Mouse (Mus musculus) MEL (cell line): ENCODE measurements around the gene Eif5b. TPM values are rescaled to one million over a fixed set of nuclear protein-coding genes. Genes with fewer than 3 reads are reported as not detected.

ENCODE experiments used
- DNase-seq: peaks from one replicate; pipeline ENCODE4 v3.0.0; 2011; ENCODE audit warnings: low read depth, low spot score
- H3K27ac ChIP-seq: 2 replicates; pipeline ENCODE4 v1.5.1; 2012; ENCODE audit warnings: low read depth, mild to moderate bottlenecking, control low read depth, low read length, moderate library complexity; ENCODE audit not compliant: control insufficient read depth
- H3K27me3 ChIP-seq, 2 experiments: fragments of 150-350 bp in 1 of 2; sonication (generic) in 1 of 2; 2 replicates each; pipeline ENCODE4 v1.6.1; 2012; ENCODE audit warnings: low read length in 2 of 2, mild to moderate bottlenecking in 2 of 2, improper control_type of control experiment in 1 of 2, moderate library complexity in 1 of 2; ENCODE audit not compliant: insufficient read depth in 2 of 2, control insufficient read depth in 1 of 2
- H3K36me3 ChIP-seq, 2 experiments: 2 replicates each; pipeline ENCODE4 v1.6.1; 2012 to 2014; ENCODE audit warnings: low read length in 2 of 2, improper control_type of control experiment in 1 of 2, inconsistent platforms in 1 of 2, mild to moderate bottlenecking in 1 of 2; ENCODE audit not compliant: insufficient read depth in 2 of 2, control insufficient read depth in 1 of 2
- H3K4me1 ChIP-seq, 2 experiments: fragments of 150-350 bp in 1 of 2; sonication (generic) in 1 of 2; 2 replicates each; pipeline ENCODE4 v1.6.1; 2012; ENCODE audit warnings: low read length in 2 of 2, improper control_type of control experiment in 1 of 2, mild to moderate bottlenecking in 1 of 2; ENCODE audit not compliant: insufficient read depth in 2 of 2, control insufficient read depth in 1 of 2
- H3K4me3 ChIP-seq, 2 experiments: fragments of 150-350 bp in 1 of 2; sonication (generic) in 1 of 2; 2 replicates each; pipeline ENCODE4 v1.5.1; 2012; ENCODE audit warnings: low read depth in 2 of 2, low read length in 2 of 2, mild to moderate bottlenecking in 2 of 2, moderate library complexity in 2 of 2, control low read depth in 1 of 2, improper control_type of control experiment in 1 of 2; ENCODE audit not compliant: control insufficient read depth in 1 of 2, insufficient read depth in 1 of 2
- H3K79me2 ChIP-seq: 2 replicates; pipeline ENCODE4 v1.6.1; 2012; ENCODE audit warnings: mild to moderate bottlenecking, low read length, moderate library complexity; ENCODE audit not compliant: control insufficient read depth, poor library complexity, insufficient read depth
- H3K9ac ChIP-seq: 2 replicates; pipeline ENCODE4 v1.6.1; 2012; ENCODE audit warnings: low read depth, mild to moderate bottlenecking, control low read depth, low read length, moderate library complexity; ENCODE audit not compliant: control insufficient read depth, poor library complexity, severe bottlenecking
- H3K9me3 ChIP-seq: fragments of 150-350 bp; sonication (generic); replicated peaks from 2 replicates; pipeline ENCODE4 v1.6.1; 2012; ENCODE audit warnings: mild to moderate bottlenecking, low read length, improper control_type of control experiment, moderate library complexity; ENCODE audit not compliant: insufficient read depth
- E2F4 ChIP-seq: IDR thresholded peaks from 2 replicates; pipeline ENCODE4 v1.6.1; 2011; ENCODE audit warnings: low read depth, low read length, improper control_type of control experiment, borderline replicate concordance
- GATA1 ChIP-seq: IDR thresholded peaks from 2 replicates; pipeline ENCODE4 v1.6.1; 2011; ENCODE audit warnings: low read depth, low read length, improper control_type of control experiment
- HCFC1 ChIP-seq: IDR thresholded peaks from 2 replicates; pipeline ENCODE4 v1.6.1; 2012; ENCODE audit warnings: low read depth, mild to moderate bottlenecking, inconsistent platforms, low read length, improper control_type of control experiment, moderate library complexity
- JUND ChIP-seq: IDR thresholded peaks from 2 replicates; pipeline ENCODE4 v1.6.1; 2011; ENCODE audit warnings: low read depth, mild to moderate bottlenecking, improper control_type of control experiment, low read length
- MAFK ChIP-seq: IDR thresholded peaks from 2 replicates; pipeline ENCODE4 v1.6.1; 2011; ENCODE audit warnings: low read depth, mild to moderate bottlenecking, low read length, improper control_type of control experiment, borderline replicate concordance
- MYB ChIP-seq: IDR thresholded peaks from 2 replicates; pipeline ENCODE4 v1.6.1; 2011; ENCODE audit warnings: mild to moderate bottlenecking, low read depth, low read length, improper control_type of control experiment
- POLR2AphosphoS2 ChIP-seq: IDR thresholded peaks from 2 replicates; pipeline ENCODE4 v1.6.1; 2011; ENCODE audit warnings: low read length, improper control_type of control experiment
- SIN3A ChIP-seq: IDR thresholded peaks from 2 replicates; pipeline ENCODE4 v1.6.1; 2012; ENCODE audit warnings: low read length, improper control_type of control experiment, inconsistent platforms
- TBP ChIP-seq: IDR thresholded peaks from 2 replicates; pipeline ENCODE4 v1.8.0; 2011; ENCODE audit warnings: low read depth, low read length, improper control_type of control experiment
- ZKSCAN1 ChIP-seq: IDR thresholded peaks from 2 replicates; pipeline ENCODE4 v1.6.1; 2012; ENCODE audit warnings: low read depth, mild to moderate bottlenecking, inconsistent platforms, low read length, improper control_type of control experiment, moderate library complexity
- ZMIZ1 ChIP-seq: IDR thresholded peaks from 2 replicates; pipeline ENCODE4 v1.6.1; 2012; ENCODE audit warnings: low read depth, mild to moderate bottlenecking, inconsistent platforms, low read length, improper control_type of control experiment, moderate library complexity
- polyA plus RNA-seq, 2 experiments: library from polyadenylated mRNA; stranded (reverse) in 1 of 2; unstranded in 1 of 2; fragments of >175 nt in 1 of 2; fragments of >200 nt in 1 of 2; gene quantifications; 2 replicates each; pipeline versions ENCODE4 v1.2.1 to v1.2.4; 2012; ENCODE audit warnings: low replicate concordance in 2 of 2, low read depth in 1 of 2; ENCODE audit not compliant: insufficient read length in 2 of 2, insufficient read depth in 1 of 2, missing spikeins in 1 of 2
- total RNA-seq: library from RNA; depleted of rRNA; stranded (reverse); fragments of 300-350 nt; gene quantifications from 2 replicates; pipeline ENCODE4 v1.2.3, GENCODE M21; 2012

Gene Eif5b
- total and polyA plus RNA-seq, 3 experiments, result 24.2 to 186 (median 67.2) TPM

DNA sequence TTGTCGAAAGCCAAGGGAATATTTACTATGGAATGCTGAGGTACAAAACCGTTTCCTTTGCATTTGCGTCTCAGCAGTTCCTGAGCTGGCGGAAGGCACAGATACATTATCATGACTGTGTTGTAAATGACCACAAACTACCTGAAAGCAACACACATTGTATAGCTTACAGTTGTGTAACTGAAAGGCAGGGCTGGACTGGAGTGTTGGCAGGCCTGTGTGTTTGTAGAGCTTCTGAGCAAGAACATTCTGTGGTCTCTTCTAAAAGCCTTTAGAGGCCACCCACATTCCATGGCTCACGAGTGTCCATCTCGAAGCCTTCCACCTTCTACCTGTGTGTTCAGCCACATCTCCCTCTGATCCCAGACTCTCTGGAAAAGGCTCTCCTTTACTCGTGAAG is 29.5 kb downstream of the Eif5b start:
- DNase-seq, result no peak
- Histone ChIP-seq H3K27me3 (no peaks in the 10 kb centered on the region), H3K9ac (no peak overlapping the region), H3K4me3 (no peak overlapping the region), H3K4me1 (no peaks in the 10 kb centered on the region; a peak in 1 of 4 replicates), H3K9me3 (no peaks in the 10 kb centered on the region), H3K36me3 (peaks cover 10 to 22% of the 10 kb centered on the region in 2 experiments), H3K79me2 (no peaks in the 10 kb centered on the region; the same call in 1 of the 2 replicates), H3K27ac (no peak overlapping the region)
- no peak for TF ChIP-seq TBP

DNA sequence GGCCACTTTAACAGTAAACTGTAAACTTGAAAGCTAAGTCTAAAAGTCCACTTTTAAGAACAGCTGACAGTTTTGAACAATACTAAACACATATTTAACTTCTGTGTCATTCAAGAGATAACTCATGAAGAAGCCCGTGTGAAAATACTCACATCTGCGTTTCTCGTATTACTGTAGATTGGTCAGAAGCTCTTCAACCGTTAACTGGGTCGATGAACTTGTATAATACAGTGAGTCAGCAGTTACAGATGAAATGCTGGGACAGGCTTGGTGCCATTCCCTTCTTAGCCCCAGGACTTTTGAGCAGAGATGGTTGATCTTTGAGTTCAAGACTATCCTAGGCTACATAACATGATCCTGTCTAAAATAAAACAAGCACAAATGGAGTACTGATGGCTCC is 33.6 kb downstream of the Eif5b start:
- Histone ChIP-seq H3K27me3 (no peaks in the 10 kb centered on the region), H3K79me2 (no peaks in the 10 kb centered on the region), H3K36me3 (peaks cover 2 to 31% of the 10 kb centered on the region in 2 experiments), H3K4me1 (no peaks in the 10 kb centered on the region; a peak in 1 of 4 replicates), H3K9me3 (no peaks in the 10 kb centered on the region), H3K27ac (no peak overlapping the region), H3K9ac (no peak overlapping the region), H3K4me3 (no peak overlapping the region)
- no peak for TF ChIP-seq ZMIZ1
- TF ChIP-seq TBP, result no peak
- no peak for TF ChIP-seq E2F4
- TF ChIP-seq HCFC1, result no peak
- no peak for DNase-seq

DNA sequence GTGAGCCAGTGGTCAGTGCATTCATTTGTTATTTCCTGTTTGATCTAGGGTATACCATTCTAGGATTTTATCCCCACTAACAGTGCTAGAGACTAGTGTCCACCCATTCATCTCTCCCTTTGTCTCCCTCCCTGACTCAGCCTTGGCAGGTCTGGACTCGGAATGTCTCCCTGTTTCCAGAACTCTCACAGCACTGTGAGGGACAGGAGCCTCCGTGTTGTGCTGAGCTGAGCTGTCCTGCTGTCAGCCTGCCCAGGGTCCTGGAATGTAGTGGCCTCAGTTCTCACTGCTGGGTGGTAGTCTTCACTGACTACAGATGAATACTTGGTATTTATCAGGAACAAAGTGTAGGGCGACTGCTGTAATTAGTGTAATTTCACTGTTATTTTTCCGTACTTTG is 37.7 kb downstream of the Eif5b start:
- no peaks in the 10 kb centered on the region for H3K79me2 ChIP-seq
- H3K9ac ChIP-seq, result no peak overlapping the region
- H3K4me1 ChIP-seq, result no peaks in the 10 kb centered on the region
- TF ChIP-seq MAFK (no peak), GATA1 (no peak), SIN3A (no peak), JUND (no peak), ZMIZ1 (no peak), ZKSCAN1 (no peak), E2F4 (no peak), MYB (no peak), POLR2AphosphoS2 (no peak)
- H3K27me3 ChIP-seq, result no peaks in the 10 kb centered on the region
- H3K36me3 ChIP-seq, result peaks cover 0 to 37% of the 10 kb centered on the region in 2 experiments; a peak in 2 of 4 replicates
- H3K4me3 ChIP-seq, result no peak overlapping the region
- no peak for DNase-seq
- H3K9me3 ChIP-seq, result no peaks in the 10 kb centered on the region
- no peak overlapping the region for H3K27ac ChIP-seq
